Mouse (Mus musculus): ENCODE results near the gene Tjp1. TPM values are rescaled to one million over a fixed set of nuclear protein-coding genes. Genes with fewer than 3 reads are reported as not detected.

The Tjp1 gene
- total and polyA plus RNA-seq, 3 experiments = not detected

DNA sequence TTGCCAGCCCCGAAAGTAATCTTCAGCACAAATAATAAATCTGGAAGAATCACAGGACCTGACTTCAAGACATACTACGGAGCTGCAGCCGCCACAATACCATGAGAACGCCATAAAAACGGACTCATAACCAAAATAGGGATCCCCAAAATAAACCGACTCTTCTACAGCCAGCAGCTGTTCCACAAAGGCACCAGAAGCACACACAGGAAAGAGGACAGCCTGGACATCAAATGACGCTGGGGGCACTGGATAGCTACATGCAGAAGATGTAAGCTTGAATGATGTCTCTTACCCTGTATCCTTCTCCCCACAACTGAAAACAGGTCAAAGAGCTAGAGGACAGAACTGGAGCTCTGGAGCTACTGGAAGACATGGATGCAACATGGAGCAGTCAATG is 138.0 kb downstream of the Tjp1 start:
- in situ Hi-C loops (cut with MboI; ENCODE audit: low pct_ligation_motif_present, low pct_unique_long_range_greater_than_20kb, low sequenced_read_pairs) = no loop called here
- no peak overlapping the region for H3K4me2 ChIP-seq (ENCODE audit: insufficient read depth, low read depth, poor library complexity, severe bottlenecking)
- TF ChIP-seq JUN (IDR thresholded peaks at IDR 0.05; ENCODE audit: insufficient read depth, low read depth, low read length) = no peak
- TF ChIP-seq JUND (conservative IDR thresholded peaks at IDR 0.05; ENCODE audit: low read depth, low read length) = no peak
- TF ChIP-seq ETS1 (conservative IDR thresholded peaks at IDR 0.05; ENCODE audit: low read depth, low read length) = no peak
- TF ChIP-seq MAFK (IDR thresholded peaks at IDR 0.05; ENCODE audit: insufficient replicate concordance, low read length) = no peak
- TF ChIP-seq MAZ (IDR thresholded peaks at IDR 0.05; ENCODE audit: low read depth, low read length) = no peak
- TF ChIP-seq IRF4 (IDR thresholded peaks at IDR 0.05; ENCODE audit: low read depth, low read length) = no peak
- no peak for TF ChIP-seq POLR2A (IDR thresholded peaks at IDR 0.05; ENCODE audit: low read depth, low read length)
- no peak for TF ChIP-seq TBP (conservative IDR thresholded peaks at IDR 0.05; ENCODE audit: low read depth, low read length)
- no peak for TF ChIP-seq MXI1 (IDR thresholded peaks at IDR 0.05; ENCODE audit: low read depth, low read length)
- no peak for TF ChIP-seq CTCF (conservative IDR thresholded peaks at IDR 0.05 in 1 of 2, IDR thresholded peaks at IDR 0.05 in 1 of 2; ENCODE audit: low read depth in 2 of 2, low read length in 2 of 2)
- no peak for TF ChIP-seq POLR2AphosphoS2 (IDR thresholded peaks at IDR 0.05; ENCODE audit: low read depth, low read length)
- TF ChIP-seq KAT2A (IDR thresholded peaks at IDR 0.05; ENCODE audit: insufficient replicate concordance, low read length) = no peak
- no peak for TF ChIP-seq ZMIZ1 (IDR thresholded peaks at IDR 0.05; ENCODE audit: low read depth, low read length)
- no peak for TF ChIP-seq GABPA (IDR thresholded peaks at IDR 0.05; ENCODE audit: insufficient replicate concordance, low read depth, low read length)
- no peak for TF ChIP-seq HCFC1 (IDR thresholded peaks at IDR 0.05; ENCODE audit: low read depth, low read length)
- TF ChIP-seq CHD2 (IDR thresholded peaks at IDR 0.05; ENCODE audit: low read length) = no peak
- no peak for TF ChIP-seq ZC3H11A (IDR thresholded peaks at IDR 0.05; ENCODE audit: low read depth, low read length)
- H3K9me3 ChIP-seq (replicated peaks; ENCODE audit: low read length) = no peaks in the 10 kb centered on the region
- H3K9ac ChIP-seq (ENCODE audit: insufficient read depth, low read depth) = no peak overlapping the region
- no peak overlapping the region for H3K27ac ChIP-seq (ENCODE audit: insufficient read depth, low read depth)
- H3K27me3 ChIP-seq (replicated peaks) = peaks cover 19% of the 10 kb centered on the region
- no peak overlapping the region for H3K4me3 ChIP-seq (replicated peaks in 1 of 3; ENCODE audit: low read depth in 2 of 3, low read length in 2 of 3, poor library complexity in 1 of 3)
- no peaks in the 10 kb centered on the region for H3K36me3 ChIP-seq (replicated peaks in 1 of 2; ENCODE audit: control insufficient read depth in 1 of 2, insufficient read depth in 1 of 2, low read length in 1 of 2)
- no peaks in the 10 kb centered on the region for H3K79me2 ChIP-seq (replicated peaks; ENCODE audit: control insufficient read depth, extremely low read depth, insufficient read depth, poor library complexity, severe bottlenecking)
- dilution Hi-C loops (cut with MboI; ENCODE audit: extremely low pct_ligation_motif_present, extremely low pct_unique_long_range_greater_than_20kb, low sequenced_read_pairs) = no loop called here
- H3K4me1 ChIP-seq (ENCODE audit: control insufficient read depth in 1 of 2, insufficient read depth in 2 of 2) = peaks cover 0 to 8% of the 10 kb centered on the region in 2 experiments; a peak in 2 of 4 replicates
- DNase-seq (ENCODE audit: extremely low read depth) = no peak

DNA sequence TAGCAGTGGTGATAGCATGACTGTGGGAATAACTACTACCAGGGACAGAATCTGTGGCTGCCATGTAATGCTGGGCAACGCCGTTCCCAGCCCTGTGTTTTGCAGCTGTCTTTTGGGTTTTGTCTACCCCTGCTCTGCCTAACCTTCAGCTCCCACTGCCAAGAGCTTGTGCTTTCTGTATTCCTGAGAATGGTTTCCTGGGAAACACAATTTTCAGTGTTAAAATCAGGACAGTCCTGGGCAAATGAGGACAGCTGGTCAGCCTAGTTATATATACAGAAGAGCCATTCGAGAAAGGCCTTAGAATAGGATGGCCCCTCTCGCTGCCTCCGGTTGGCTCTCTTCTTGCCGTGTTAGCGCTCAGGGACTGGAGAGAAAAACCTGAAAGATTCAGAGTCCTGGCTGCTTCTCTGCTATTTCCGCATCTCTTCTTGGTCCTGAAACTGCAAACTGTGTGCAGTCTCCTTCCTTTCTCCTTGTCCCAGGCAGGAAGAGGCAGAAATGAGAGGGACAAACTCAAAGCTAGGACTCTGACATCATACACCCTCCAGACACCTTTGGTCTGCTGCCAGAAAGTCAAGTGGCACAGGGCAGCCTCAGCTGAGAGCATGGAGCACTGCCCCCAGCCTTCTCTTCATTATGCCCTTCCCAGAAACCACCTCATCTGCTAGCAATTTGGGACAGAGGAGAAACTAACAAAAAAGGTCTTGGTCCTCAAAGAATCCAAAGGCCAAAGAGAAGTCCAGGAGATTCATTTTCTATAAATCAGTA is 139.2 kb downstream of the Tjp1 start:
- Histone ChIP-seq H3K4me2 (ENCODE audit: insufficient read depth, low read depth, poor library complexity, severe bottlenecking) (no peak overlapping the region), H3K27ac (ENCODE audit: insufficient read depth, low read depth) (no peak overlapping the region), H3K4me3 (replicated peaks in 1 of 3; ENCODE audit: low read depth in 2 of 3, low read length in 2 of 3, poor library complexity in 1 of 3) (no peak overlapping the region), H3K9me3 (replicated peaks; ENCODE audit: low read length) (no peaks in the 10 kb centered on the region), H3K27me3 (replicated peaks) (peaks cover 21% of the 10 kb centered on the region), H3K4me1 (ENCODE audit: control insufficient read depth in 1 of 2, insufficient read depth in 2 of 2) (no peaks in the 10 kb centered on the region), H3K79me2 (replicated peaks; ENCODE audit: control insufficient read depth, extremely low read depth, insufficient read depth, poor library complexity, severe bottlenecking) (no peaks in the 10 kb centered on the region), H3K9ac (ENCODE audit: insufficient read depth, low read depth) (no peak overlapping the region), H3K36me3 (replicated peaks in 1 of 2; ENCODE audit: control insufficient read depth in 1 of 2, insufficient read depth in 1 of 2, low read length in 1 of 2) (no peaks in the 10 kb centered on the region)
- TF ChIP-seq ETS1 (conservative IDR thresholded peaks at IDR 0.05; ENCODE audit: low read depth, low read length) (no peak), NELFE (IDR thresholded peaks at IDR 0.05; ENCODE audit: low read depth, low read length) (no peak)
- no peak for DNase-seq (ENCODE audit: extremely low read depth)
- dilution Hi-C loops (cut with MboI; ENCODE audit: extremely low pct_ligation_motif_present, extremely low pct_unique_long_range_greater_than_20kb, low sequenced_read_pairs) = no loop called here
- in situ Hi-C loops (cut with MboI; ENCODE audit: low pct_ligation_motif_present, low pct_unique_long_range_greater_than_20kb, low sequenced_read_pairs) = no loop called here
